Mouse (Mus musculus): ENCODE results near the gene Enpp6.

The Enpp6 gene

GRCm38 (mm10) chr8:46986386-46987140 is at the start of gene Enpp6:
TSS of gene Enpp6 (plus strand) at chr8:46986887.
- no peak for DNase-seq (ENCODE audit: low read depth, low spot score)

- DNase-seq (ENCODE audit: low read depth, low spot score) = no peak
These were observed 48.5 kb upstream of the Enpp6 start for GRCm38 (mm10) chr8:46938218-46938617.

GRCm38 (mm10) chr8:46941295-46941694 is 45.4 kb upstream of the Enpp6 start:
- DNase-seq (ENCODE audit: low read depth, low spot score) = peak; percentile 78

GRCm38 (mm10) chr8:46941731-46942650 is 44.7 kb upstream of the Enpp6 start:
- DNase-seq (ENCODE audit: low read depth, low spot score) = no peak

- no peak for DNase-seq (ENCODE audit: low read depth, low spot score)
These were observed 44.0 kb upstream of the Enpp6 start for GRCm38 (mm10) chr8:46942651-46943024.

GRCm38 (mm10) chr8:46943337-46943736 is 43.4 kb upstream of the Enpp6 start:
- no peak for DNase-seq (ENCODE audit: low read depth, low spot score)

GRCm38 (mm10) chr8:46946181-46946580 is 40.5 kb upstream of the Enpp6 start:
- no peak for DNase-seq (ENCODE audit: low read depth, low spot score)

- DNase-seq (ENCODE audit: low read depth, low spot score) = no peak
These were observed 38.5 kb upstream of the Enpp6 start for GRCm38 (mm10) chr8:46948091-46948757.

GRCm38 (mm10) chr8:46953472-46953871 is 33.2 kb upstream of the Enpp6 start:
- peak; percentile 66 for DNase-seq (ENCODE audit: low read depth, low spot score)

GRCm38 (mm10) chr8:46962630-46963427 is 23.9 kb upstream of the Enpp6 start:
- DNase-seq (ENCODE audit: low read depth, low spot score) = no peak

GRCm38 (mm10) chr8:46963619-46964145 is 23.0 kb upstream of the Enpp6 start:
- no peak for DNase-seq (ENCODE audit: low read depth, low spot score)

GRCm38 (mm10) chr8:46965812-46966211 is 20.9 kb upstream of the Enpp6 start:
- no peak for DNase-seq (ENCODE audit: low read depth, low spot score)

- DNase-seq (ENCODE audit: low read depth, low spot score) = no peak
These were observed 18.0 kb upstream of the Enpp6 start for GRCm38 (mm10) chr8:46968721-46969120.

- DNase-seq (ENCODE audit: low read depth, low spot score) = no peak
These were observed 17.3 kb upstream of the Enpp6 start for GRCm38 (mm10) chr8:46969386-46969785.

GRCm38 (mm10) chr8:46977376-46977775 is 9.3 kb upstream of the Enpp6 start:
- no peak for DNase-seq (ENCODE audit: low read depth, low spot score)

GRCm38 (mm10) chr8:46982166-46982565 is 4.5 kb upstream of the Enpp6 start:
- DNase-seq (ENCODE audit: low read depth, low spot score) = no peak

- DNase-seq (ENCODE audit: low read depth, low spot score) = peak; percentile 31
These were observed 3.9 kb upstream of the Enpp6 start for GRCm38 (mm10) chr8:46982770-46983169.

GRCm38 (mm10) chr8:46984647-46985046 is 2.0 kb upstream of the Enpp6 start:
- DNase-seq (ENCODE audit: low read depth, low spot score) = no peak

GRCm38 (mm10) chr8:46988366-46988765 is 1.7 kb downstream of the Enpp6 start:
- no peak for DNase-seq (ENCODE audit: low read depth, low spot score)

GRCm38 (mm10) chr8:46991081-46991480 is 4.4 kb downstream of the Enpp6 start:
- no peak for DNase-seq (ENCODE audit: low read depth, low spot score)

GRCm38 (mm10) chr8:46992579-46992978 is 5.9 kb downstream of the Enpp6 start:
- no peak for DNase-seq (ENCODE audit: low read depth, low spot score)

Measured in skeletal muscle tissue, adult 2 months (tissue).